Mouse (Mus musculus) forelimb bud, embryonic 11.5 days (tissue): ENCODE data around the gene Rnf151.
"Not testable (repeated sequence)": the region's sequence is repeated elsewhere in the genome, so short reads cannot be mapped to it uniquely, and the experiment has no call there.

Experiments
- DNase-seq: peaks from one replicate; pipeline ENCODE4 v3.0.0-alpha.2; 2012; ENCODE audit warnings: low read depth, low spot score

The Rnf151 gene

DNA sequence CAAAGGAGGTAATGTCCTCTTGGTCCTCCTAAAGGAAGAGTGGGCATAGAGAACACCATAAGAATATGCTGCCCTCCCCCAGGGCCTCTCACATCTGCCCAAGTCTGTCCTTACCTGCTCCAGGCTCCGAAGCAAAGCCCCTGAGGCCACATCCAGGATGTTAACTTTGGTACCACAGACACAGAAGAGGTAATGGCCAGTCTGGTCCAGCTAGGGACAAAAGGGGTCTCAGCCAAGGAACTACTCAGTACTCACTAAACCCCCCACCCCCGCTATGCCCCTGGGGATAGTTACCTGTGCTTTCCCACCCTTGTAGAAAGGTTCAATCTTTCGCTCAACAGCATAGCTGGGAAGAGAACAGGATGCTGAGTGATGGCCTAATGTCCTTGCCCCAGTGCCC is 12.0 kb downstream of the Rnf151 start:
- no peak for DNase-seq

DNA sequence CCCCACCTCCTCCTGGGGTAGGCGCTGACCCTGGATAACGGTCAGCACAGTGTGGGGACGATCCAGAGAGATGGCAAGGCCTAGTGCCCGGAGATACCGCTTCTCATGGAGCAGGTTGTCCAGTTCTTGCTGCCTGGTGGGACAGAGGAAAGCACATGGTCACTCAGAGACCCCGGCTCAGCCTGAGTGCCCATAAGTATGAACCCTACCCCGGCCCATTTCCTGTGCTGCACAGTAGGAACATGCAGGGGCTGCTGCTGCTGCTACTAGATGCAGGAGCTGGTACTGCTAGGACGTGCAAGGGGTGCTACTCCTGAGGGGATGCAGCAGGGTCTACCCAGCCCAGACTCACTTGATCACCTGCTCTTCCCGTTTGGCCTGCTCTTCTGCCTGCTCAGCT is 16.6 kb downstream of the Rnf151 start:
- DNase-seq, result no peak

DNA sequence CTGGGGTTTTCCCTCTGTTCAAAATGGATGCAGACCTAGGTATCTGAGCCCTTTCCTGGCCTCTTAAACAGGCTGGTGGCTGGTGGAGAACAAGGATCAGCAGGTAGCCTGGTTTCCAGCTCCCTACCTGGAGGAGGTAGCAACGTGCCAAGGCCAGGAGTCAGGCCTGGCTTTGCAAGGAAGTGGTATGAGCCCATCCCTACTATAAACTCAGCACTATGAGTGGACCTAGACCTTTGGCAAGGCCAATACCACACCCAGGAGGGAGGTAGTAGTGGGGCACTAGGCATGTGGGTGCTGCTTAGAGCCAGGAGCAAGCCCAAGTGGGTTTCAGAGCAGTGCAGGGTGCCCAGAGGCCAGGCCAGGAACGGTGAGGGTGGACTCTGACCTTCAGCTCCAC is 18.4 kb downstream of the Rnf151 start:
- no peak for DNase-seq

DNA sequence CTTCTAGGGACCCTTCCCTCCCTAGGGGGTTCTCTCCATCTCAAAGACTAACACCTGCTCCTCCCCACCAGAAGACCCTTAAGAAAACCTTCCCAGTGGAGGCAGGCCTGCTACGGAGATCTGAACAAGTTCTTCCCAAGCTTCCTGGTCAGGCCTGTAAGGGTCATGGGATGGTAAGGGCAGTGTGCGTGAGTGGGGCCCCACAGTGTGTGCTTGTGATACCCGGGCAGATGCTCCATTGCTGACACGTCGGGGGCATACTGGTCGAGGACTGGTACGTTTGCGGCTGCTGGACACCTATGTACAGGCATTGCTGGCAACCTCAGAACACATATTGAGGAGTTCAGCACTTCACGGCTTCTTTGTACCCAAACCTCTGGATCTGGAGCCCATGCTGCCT is 19.1 kb downstream of the Rnf151 start:
- no peak for DNase-seq

DNA sequence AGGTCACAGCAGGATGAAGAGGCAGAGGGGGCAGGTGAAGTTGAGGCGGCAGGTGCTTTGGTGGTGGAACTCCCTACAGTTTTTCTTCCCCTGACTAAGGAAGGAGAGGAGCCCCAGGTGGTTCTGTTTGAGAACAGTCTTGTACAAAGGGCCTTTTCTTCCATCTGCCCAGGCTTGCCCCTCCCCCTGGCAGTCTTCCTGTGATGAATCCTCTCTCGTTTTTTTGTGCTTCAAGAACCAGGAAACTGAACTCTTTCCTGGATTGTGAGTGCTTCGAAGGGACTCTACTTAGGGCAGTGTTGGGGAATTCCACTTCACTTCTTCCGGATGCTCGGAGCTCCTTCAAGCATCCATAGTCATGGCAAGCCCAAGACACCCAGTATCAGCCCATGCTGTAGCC is 19.9 kb downstream of the Rnf151 start:
- DNase-seq, result no peak

DNA sequence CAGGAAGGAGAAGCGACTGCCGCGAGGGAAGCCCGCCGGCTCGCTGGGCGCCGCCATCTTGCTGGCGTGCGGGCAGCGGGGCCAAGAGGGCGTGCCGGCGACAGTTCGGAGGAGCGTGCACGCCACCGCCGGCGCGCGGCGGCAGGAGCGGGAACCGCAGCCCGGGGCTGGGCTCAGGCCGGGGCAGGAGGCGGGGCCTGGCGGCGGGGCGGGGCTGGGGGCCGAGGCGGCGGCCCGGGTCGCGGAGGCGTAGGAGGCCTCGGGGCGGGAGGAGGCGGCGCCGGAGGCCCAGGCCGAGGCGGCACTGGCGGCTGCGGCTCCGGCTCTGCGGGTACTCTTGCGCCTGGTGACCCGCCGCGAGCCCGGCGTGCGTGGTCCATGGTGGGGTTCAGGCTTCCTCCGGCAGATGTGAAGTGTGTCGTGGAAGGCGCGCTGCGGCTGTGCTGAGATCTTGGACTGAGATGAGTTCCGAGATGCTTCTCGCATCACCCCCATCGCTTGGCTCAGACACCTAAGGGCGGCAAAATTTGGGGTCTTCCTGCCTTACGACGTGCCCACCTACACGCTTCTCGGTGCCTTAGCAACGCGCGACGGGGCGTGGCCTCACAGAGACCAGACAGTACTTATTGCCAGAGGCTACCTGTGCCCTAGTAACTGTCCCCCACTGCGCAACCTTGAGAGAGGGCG is 21.7 kb downstream of the Rnf151 start, which contains the start of the genes Gfer and Noxo1:
Gene Gfer, minus strand, starts transcription at position 146 of the 687 bp plus-strand sequence.
Gene Noxo1, plus strand, starts transcription at position 224 of the 687 bp plus-strand sequence.
- DNase-seq, result peak; percentile 83

DNA sequence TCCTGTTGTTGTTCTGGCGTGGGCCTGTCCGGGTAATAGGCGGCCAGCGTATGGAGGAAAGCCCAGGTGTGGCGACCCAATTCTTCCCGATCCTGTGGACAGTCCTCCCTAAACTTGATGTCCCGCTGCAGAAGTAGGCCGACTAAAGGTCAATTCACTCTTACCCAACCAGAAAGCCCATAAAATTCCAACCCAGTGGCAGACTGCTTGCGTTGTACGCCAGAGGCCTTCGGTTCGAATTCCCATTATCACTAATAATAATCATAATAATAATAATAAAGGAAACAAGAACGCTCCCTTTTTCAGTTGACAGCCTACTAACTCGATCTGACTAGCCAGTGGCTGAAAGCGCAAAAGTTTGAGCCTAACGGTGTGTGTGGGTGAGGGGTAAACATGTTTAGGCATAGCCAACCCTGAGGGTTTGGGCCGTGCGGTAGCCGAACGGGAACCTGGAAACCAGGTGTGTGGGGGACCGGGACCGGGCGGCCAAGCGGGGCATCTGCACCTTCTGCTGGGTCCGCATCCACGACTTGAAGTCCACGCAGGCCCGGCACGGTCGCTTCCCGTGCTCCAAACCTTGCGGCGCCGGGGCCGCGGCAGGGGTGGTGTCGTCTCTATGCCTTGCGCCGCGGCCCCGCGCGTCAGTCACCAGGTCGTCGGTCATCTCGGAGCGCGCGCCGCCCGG is 22.4 kb downstream of the Rnf151 start:
- DNase-seq, result no peak

DNA sequence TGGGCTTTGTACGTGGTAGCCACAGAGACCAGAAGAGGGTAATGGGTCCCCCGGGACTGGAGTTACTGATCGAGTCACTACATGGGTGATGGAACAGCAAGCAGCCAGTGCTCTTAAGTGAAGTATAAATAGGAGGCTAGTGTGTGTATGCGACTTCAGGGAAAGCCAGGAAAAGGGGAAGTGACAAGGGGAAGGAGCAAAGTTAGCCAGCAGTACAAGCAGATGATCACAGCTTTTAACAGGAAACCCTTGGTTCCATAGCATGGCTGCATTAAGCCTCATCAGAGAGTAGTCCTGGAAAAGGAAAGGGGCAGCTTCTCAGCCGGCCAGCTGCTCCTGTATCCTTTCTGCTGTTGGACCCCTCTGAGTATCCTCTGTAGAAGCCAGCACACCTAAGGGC is 25.5 kb downstream of the Rnf151 start:
- no peak for DNase-seq

DNA sequence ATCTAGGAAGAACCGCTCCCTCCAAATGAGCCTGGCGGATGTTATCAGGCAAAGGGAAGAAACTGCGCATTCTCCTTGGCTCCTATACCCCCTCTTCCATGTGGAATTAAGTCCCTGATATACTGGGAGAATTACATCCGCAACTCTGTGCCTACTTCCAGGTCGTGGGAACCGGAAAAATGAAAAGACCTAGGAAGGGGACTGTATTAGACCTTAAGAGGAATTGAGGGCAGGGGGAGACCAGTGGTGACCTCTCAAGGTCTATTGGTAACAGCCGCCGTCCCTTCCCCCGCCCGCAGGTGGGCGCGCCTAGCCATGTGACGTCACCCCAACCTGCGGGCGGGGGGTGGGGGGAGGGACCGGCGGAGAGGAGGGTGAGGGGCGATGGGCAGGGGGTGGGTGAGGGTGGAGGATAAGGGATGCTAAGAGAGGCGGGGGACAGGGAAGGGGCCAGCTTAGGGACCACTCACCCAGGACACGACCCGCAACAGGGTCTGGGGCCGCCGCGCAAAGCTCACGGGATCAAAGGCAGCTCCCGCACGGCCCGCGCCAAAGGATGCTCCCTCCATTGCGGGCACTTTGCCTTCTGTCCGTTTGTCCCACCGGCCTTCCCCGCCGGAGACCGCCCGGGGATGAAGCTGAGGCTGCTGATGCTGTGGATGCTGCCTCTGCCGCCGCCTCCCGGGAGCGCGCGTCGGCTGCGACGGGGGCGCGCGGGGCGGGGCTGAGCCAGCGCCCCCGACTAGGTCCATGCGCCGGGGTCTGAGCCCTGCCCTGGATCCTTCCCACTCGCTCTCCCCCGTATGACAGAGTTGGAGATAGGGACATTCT is 28.4 kb downstream of the Rnf151 start, which contains the start of gene Syngr3:
Gene Syngr3, minus strand, starts transcription at position 705 of the 831 bp plus-strand sequence.
- no peak for DNase-seq

DNA sequence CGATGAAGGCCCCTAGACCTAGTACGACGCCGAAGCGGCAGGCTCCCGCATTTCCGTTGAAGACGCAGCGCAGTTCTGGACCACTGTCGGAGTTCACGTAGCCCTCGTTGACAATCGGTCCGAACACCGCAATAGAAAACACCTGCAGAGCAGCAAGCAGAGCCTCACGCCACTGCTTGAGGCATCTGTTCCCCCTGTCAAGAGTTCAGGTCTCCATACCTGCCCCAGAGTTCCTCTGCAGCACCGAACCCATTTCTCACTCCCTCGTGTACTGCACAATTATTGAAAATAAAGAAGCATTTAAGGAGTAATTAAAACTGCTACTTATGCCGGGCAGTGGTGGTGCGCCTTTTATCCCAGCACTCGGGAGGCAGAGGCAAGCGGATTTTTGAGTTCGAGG is 30.3 kb downstream of the Rnf151 start:
- no peak for DNase-seq

DNA sequence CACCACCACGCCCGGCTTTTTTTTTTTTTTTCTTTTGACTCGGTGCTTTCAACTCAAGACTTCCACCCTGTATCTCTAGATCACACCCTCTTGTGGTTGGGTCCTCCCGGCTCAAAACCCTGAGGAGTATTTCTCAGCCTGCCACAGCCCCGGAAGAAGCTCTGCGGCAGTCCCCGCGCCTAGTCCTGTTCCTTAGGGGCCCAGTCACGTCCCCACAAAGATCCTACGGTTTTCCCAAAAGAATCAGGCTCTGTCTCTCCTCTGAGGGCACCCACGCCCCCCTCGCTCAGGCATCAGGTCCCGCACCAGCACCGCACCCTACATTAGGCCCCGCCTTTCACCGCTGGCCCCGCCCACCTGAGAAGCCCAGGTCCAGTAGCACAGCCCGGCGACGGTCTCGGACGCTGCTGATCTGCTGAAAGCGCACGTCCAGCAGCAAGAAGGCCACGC is 30.7 kb downstream of the Rnf151 start:
- DNase-seq, result no peak

DNA sequence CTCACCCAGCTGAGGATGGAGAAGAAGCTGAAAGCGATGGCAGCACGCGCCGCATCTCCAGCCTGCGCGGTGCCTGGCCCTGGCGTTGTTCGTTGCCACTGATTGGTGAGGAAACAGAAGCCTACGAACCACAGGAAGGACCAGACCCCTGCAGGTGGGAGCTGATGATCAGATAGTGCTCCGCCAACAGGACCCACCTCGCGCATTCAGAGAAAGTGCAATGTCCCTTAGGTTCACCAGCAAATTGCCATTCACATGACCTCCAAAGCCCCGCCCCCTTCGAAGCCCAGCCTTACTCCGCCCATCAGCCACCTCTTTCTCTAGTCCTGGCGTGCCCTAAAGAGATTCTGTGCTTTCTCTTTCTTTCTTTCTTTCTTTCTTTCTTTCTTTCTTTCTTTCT is 31.3 kb downstream of the Rnf151 start:
- DNase-seq, result no peak

DNA sequence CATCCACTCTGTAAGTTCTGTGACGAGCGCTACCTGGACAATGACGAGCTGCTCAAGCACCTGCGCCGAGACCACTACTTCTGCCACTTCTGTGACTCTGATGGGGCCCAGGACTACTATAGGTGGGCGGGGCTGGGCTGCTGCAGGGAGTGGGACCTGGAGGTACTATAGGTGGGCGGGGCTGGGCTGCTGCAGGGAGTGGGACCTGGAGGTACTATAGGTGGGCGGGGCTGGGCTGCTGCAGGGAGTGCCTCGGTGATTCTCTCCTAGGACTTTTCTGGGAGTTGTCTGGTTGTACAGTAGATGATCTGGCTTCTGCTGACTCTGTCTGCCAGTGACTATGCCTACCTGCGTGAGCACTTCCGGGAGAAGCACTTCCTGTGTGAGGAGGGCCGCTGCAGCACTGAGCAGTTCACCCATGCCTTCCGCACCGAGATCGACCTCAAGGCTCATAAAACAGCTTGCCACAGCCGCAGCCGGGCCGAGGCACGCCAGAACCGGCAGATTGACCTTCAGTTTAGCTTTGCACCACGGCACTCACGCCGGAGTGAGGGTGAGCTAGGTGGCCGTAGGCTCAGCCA is 40.3 kb downstream of the Rnf151 start:
- no peak for DNase-seq

DNA sequence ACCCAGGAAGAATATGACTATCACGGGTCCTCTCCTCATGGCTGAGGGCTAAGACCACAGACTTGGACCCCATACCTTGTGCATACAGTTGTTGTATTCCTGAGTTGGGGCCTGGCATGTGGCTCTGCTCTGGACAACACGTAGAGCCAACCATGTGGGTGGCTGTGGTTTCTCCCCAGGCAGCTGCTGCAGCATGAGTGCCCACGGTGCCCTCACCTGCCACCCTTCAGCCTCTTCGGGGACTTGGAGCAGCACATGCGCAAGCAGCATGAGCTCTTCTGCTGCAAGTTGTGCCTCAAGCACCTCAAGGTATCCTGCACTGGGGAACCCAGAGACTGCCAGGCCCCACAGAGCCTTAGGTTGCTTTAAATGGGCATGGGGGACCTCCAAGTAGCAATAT is 41.0 kb downstream of the Rnf151 start:
- no peak for DNase-seq

DNA sequence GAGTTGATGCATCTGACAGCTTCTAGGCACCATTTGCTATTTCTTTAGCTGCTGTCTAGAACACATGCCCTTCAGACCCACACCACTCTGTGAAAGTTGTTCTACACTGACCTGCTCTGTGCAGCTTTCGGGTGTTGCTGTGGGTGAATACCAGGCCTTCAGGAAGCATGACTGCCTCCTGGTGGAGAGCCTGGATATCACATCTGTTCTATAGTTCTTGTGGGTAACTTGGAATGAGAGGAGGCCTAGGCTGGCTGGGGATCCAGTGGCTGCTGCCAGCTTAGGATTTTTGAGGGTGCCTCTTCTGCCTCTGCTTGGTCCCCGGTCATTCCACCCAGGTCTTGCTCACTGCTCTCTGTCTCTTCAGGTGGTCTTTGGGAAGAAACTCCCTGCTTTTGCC is 41.7 kb downstream of the Rnf151 start:
- peak; percentile 85 for DNase-seq

DNA sequence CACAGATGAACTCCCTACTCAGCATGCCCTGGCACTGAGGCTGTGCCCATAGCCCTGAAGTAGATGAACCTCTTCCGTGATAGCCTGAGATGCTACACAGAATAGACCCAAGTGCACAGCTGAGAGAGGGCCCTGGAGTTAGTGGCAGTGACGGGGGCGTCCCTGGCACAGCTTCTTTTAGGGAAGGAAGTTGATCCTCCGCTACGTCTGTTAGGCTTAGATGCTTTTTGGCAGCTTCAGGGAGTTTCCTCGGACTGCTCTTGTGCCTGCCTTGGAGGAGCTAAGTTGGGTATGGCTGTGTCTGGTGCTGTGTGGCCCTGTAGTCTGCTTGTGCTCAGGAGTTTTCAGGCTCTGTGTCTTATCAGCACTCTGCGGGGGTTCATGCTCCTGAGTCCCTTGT is 43.6 kb downstream of the Rnf151 start:
- DNase-seq, result no peak

DNA sequence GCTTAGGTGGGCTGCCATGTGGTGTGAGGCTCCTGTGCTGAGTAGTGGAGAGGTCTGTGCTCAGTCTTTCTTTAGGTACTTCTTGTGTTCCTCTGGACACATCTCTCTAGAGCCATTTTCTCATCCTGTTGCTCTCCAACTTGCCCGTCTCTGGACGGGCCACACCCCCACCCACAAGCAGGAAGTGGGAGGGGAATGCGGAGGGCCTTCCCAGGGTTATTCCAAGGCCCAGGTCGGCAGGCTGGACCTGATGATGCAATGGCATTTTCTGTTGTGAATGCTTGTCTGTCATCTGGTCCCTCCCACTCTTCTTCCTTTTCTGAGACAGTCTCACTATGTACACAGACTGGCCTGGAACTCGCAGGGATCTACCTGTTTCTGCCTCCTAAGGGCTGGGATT is 45.7 kb downstream of the Rnf151 start:
- no peak for DNase-seq

DNA sequence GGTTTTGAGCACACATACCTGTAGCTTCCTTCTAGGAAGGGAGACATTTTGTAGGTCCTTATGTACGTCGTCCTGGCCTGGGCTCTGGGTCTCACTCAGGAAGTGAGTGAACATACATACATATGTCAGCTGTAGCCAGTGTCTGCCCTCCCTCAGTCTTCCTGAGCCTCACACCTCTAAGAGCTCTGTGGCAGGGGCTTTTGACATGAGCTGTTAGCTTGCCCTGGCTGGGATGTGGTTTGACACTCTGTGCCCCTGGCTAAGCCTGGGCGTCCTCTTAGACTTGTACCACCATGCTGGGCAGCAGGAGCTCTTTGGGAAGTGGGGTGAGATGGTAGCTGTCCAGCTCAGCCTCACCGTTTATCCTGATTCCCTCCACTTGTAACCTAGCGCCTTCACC is 46.5 kb downstream of the Rnf151 start:
- no peak for DNase-seq

DNA sequence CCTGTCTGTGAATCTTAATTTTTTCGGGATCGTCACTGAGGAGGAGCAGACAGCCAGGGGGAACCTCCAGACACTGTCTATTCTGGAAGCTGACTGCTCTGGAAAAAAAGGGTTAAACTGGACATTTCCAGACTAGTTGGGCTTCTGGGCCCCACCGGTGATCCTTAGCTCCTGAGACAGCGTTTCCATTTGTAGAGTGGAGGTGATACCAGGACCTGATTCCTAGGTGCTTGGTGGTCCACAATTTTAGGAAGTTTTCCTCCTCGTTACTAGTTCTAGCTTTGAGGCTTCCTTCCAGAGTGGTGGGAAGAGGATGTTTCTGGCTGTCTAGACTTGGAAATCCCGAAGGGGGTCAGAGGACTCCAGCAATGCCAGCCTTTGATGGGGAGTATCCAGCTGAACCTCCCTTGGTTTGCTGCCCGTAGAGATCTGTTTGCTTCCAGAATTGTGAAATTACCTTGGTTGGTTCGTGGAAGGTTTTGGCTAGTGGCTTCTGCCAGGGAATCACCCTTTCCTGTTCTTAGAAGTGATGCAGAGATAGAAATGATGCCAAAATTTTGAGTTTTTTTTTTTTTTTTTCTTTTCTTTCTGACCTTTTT is 47.5 kb downstream of the Rnf151 start:
- no peak for DNase-seq

DNA sequence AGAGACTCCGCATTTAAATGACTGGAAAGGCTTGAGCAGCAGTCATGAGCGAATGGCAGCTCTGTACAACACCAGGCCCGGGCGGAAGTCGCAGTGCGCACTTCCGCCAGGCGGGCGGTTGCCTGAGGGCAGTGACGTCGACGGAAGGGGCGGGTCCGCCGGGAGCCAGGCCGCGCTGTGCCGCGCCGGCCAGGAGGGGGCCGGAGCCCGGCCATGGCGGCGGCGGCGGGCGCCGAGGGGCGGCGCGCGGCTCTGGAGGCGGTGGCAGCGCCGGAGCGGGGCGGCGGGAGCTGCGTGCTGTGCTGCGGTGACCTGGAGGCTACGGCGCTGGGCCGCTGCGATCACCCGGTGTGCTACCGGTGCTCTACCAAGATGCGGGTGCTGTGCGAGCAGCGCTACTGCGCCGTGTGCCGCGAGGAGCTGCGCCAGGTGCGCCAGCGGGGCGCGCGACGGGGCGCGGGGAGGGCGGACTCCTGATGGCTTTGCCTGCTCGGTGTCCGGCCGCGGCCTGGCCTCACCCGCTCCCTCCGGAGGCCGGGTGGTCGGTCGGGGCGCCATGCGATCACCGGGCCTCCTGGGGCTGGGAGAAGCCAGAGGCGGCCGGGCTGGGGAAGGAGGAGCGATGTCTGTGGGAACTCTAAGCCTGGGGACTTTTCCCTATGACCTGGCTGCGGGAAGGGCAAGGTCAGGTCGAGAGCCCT is 48.2 kb downstream of the Rnf151 start, which contains the start of gene Zfp598:
Gene Zfp598, plus strand, starts transcription at position 143 of the 701 bp plus-strand sequence.
- DNase-seq, result peak; percentile 94

DNA sequence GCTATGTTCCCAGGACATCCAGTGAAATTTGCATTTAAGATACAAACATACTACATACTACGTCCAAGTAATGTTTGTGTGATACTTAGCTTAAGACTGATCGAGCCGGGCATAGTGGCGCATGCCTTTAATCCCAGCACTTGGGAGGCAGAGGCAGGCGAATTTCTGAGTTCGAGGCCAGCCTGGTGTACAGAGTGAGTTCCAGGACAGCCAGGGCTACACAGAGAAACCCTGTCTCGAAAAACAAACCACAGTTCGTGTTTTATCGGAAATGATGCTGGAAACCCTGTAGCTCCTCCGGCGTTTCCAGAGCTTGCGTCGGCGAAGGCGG is 48.7 kb downstream of the Rnf151 start:
- DNase-seq, result not testable (repeated sequence)
